Mouse (Mus musculus) forebrain, embryonic 11.5 days (tissue): ENCODE measurements around the gene Psmb11. TPM values are rescaled to one million over a fixed set of nuclear protein-coding genes. Genes with fewer than 3 reads are reported as not detected.

ENCODE experiments used
- ATAC-seq: fragments of 200-750 bp; cut with Nextera tagmentation; replicated peaks from 2 replicates; pipeline ENCODE4 v1.8.0; 2017; ENCODE audit warnings: moderate TSS enrichment; ENCODE audit not compliant: low FRiP score
- DNase-seq: peaks from one replicate; pipeline ENCODE4 v3.0.0-alpha.2; 2017; ENCODE audit warnings: low spot score
- H3K27ac ChIP-seq: fragments of 300-500 bp; sonication (generic); 2 replicates; pipeline ENCODE4 v1.5.1; 2014; ENCODE audit warnings: low read depth, low read length
- H3K27me3 ChIP-seq: fragments of 300-500 bp; sonication (generic); 2 replicates; pipeline ENCODE4 v1.6.1; 2014; ENCODE audit warnings: mild to moderate bottlenecking, low read length, mixed read lengths; ENCODE audit not compliant: control insufficient read depth, insufficient read depth
- H3K36me3 ChIP-seq: fragments of 300-500 bp; sonication (generic); 2 replicates; pipeline ENCODE4 v1.6.1; 2014; ENCODE audit warnings: mild to moderate bottlenecking, low read length, moderate library complexity, mixed read lengths; ENCODE audit not compliant: control insufficient read depth, insufficient read depth
- H3K4me1 ChIP-seq: fragments of 300-500 bp; sonication (generic); replicated peaks from 2 replicates; pipeline ENCODE4 v1.6.1; 2014; ENCODE audit warnings: low read length, mixed read lengths; ENCODE audit not compliant: control insufficient read depth, insufficient read depth
- H3K4me2 ChIP-seq: fragments of 300-500 bp; sonication (generic); 2 replicates; pipeline ENCODE4 v1.6.1; 2014; ENCODE audit warnings: low read depth, mild to moderate bottlenecking, low read length, moderate library complexity, mixed read lengths; ENCODE audit not compliant: severe bottlenecking
- H3K4me3 ChIP-seq: fragments of 300-500 bp; sonication (generic); 2 replicates; pipeline ENCODE4 v1.5.1; 2014; ENCODE audit warnings: low read depth, low read length
- H3K9ac ChIP-seq: fragments of 300-500 bp; sonication (generic); 2 replicates; pipeline ENCODE4 v1.6.1; 2014; ENCODE audit warnings: low read length
- H3K9me3 ChIP-seq: fragments of 300-500 bp; sonication (generic); 2 replicates; pipeline ENCODE4 v1.6.1; 2016; ENCODE audit warnings: low read length, mixed read lengths; ENCODE audit not compliant: control insufficient read depth
- WGBS: fragments of 180-500 bp; shearing (Covaris S2); extraction: QIAGEN DNeasy Blood & Tissue Kit; methylation state at CpG from one replicate; pipeline ENCODE4 v1.1.7; 2014; 5-methylcytosine and 5-hydroxymethylcytosine counted together
- polyA plus RNA-seq: library from polyadenylated mRNA; unstranded; fragments of >200 nt; fragmentation: Nextera tagmentation; extraction: Ambion mirVana; gene quantifications from 2 replicates; pipeline ENCODE4 v1.2.1, GENCODE M21; 2014

The Psmb11 gene
- 0.05 TPM in 1 of 2 replicates, not detected in the other for polyA plus RNA-seq

- ATAC-seq (no peak), DNase-seq (no peak)
- no peaks in the 10 kb centered on the region for H3K36me3 ChIP-seq
- H3K27ac ChIP-seq: no peak within 1 kb of the TSS
- H3K9ac ChIP-seq: no peak within 1 kb of the TSS
- H3K4me2 ChIP-seq: no peak within 1 kb of the TSS
- no peaks in the 10 kb centered on the region for H3K9me3 ChIP-seq
- no peak within 1 kb of the TSS for H3K4me3 ChIP-seq
- no peaks in the 10 kb centered on the region for H3K4me1 ChIP-seq
- WGBS: 93% methylated on average over 1 of the region's 1 CpGs
- no peaks in the 10 kb centered on the region for H3K27me3 ChIP-seq
Observed at GRCm38 (mm10) chr14:54621133-54621532, at the start of gene Psmb11. Gene Psmb11 (plus strand): TSS chr14:54621433.

- ATAC-seq (no peak), DNase-seq (no peak)
- peaks cover 32% of the 10 kb centered on the region for H3K4me1 ChIP-seq
- peak overlapping the region; percentile 13 for H3K9ac ChIP-seq
- H3K9me3 ChIP-seq: no peaks in the 10 kb centered on the region
- no peak overlapping the region; the same call in 1 of the 2 replicates for H3K4me3 ChIP-seq
- WGBS: 46% methylated on average over 4 of the region's 4 CpGs
- H3K27me3 ChIP-seq: no peaks in the 10 kb centered on the region
- H3K4me2 ChIP-seq: peak overlapping the region; percentile 85; the same call in 1 of the 2 replicates
- peaks cover 3% of the 10 kb centered on the region; the same call in 1 of the 2 replicates for H3K36me3 ChIP-seq
- peak overlapping the region; percentile 83 for H3K27ac ChIP-seq
Observed at GRCm38 (mm10) chr14:54572122-54572521, 49.1 kb upstream of the Psmb11 start.

- DNase-seq: peak; percentile 93
- WGBS: 2% methylated on average over 14 of the region's 14 CpGs
- H3K9me3 ChIP-seq: no peaks in the 10 kb centered on the region
- peak overlapping the region; percentile 83 for H3K27ac ChIP-seq
- peak overlapping the region; percentile 85 for H3K4me2 ChIP-seq
- peak; percentile 67 for ATAC-seq
- H3K4me1 ChIP-seq: peaks cover 32% of the 10 kb centered on the region
- peak overlapping the region; percentile 91 for H3K4me3 ChIP-seq
- H3K36me3 ChIP-seq: no peaks in the 10 kb centered on the region; the same call in 1 of the 2 replicates
- no peaks in the 10 kb centered on the region for H3K27me3 ChIP-seq
- peak overlapping the region; percentile 95 for H3K9ac ChIP-seq
Observed at GRCm38 (mm10) chr14:54572790-54573736, 48.2 kb upstream of the Psmb11 start.

- H3K4me2 ChIP-seq: peak overlapping the region; percentile 85
- H3K36me3 ChIP-seq: no peaks in the 10 kb centered on the region; the same call in 1 of the 2 replicates
- H3K4me3 ChIP-seq: peak overlapping the region; percentile 91
- WGBS: 6% methylated on average over 4 of the region's 4 CpGs
- H3K4me1 ChIP-seq: peaks cover 32% of the 10 kb centered on the region
- H3K27ac ChIP-seq: peak overlapping the region; percentile 28
- no peaks in the 10 kb centered on the region for H3K27me3 ChIP-seq
- no peak for ATAC-seq
- peak; percentile 60 for DNase-seq
- H3K9ac ChIP-seq: peak overlapping the region; percentile 95
- no peaks in the 10 kb centered on the region for H3K9me3 ChIP-seq
Observed at GRCm38 (mm10) chr14:54574253-54574652, 47.0 kb upstream of the Psmb11 start.

GRCm38 (mm10) chr14:54575031-54575430 lies 46.2 kb upstream of the Psmb11 start:
- Histone ChIP-seq H3K9me3 (no peaks in the 10 kb centered on the region), H3K36me3 (no peaks in the 10 kb centered on the region; the same call in 1 of the 2 replicates), H3K27ac (peak overlapping the region; percentile 0; the same call in 1 of the 2 replicates), H3K4me2 (peak overlapping the region; percentile 85), H3K27me3 (no peaks in the 10 kb centered on the region), H3K9ac (peak overlapping the region; percentile 95), H3K4me3 (peak overlapping the region; percentile 91), H3K4me1 (peaks cover 29% of the 10 kb centered on the region)
- WGBS: 0% methylated on average over 8 of the region's 8 CpGs
- no peak for ATAC-seq
- peak; percentile 51 for DNase-seq

- DNase-seq (peak; percentile 92), ATAC-seq (0 out of 2 replicates have a peak, but pooled peaks have one; percentile 4)
- Histone ChIP-seq H3K4me3 (peak overlapping the region; percentile 91), H3K27me3 (no peaks in the 10 kb centered on the region), H3K4me2 (peak overlapping the region; percentile 85), H3K27ac (peak overlapping the region; percentile 34; the same call in 1 of the 2 replicates), H3K9me3 (no peaks in the 10 kb centered on the region), H3K36me3 (no peaks in the 10 kb centered on the region; the same call in 1 of the 2 replicates), H3K9ac (peak overlapping the region; percentile 95), H3K4me1 (peaks cover 29% of the 10 kb centered on the region)
- 1% methylated on average over 36 of the region's 39 CpGs for WGBS
Observed at GRCm38 (mm10) chr14:54575631-54576030, 45.6 kb upstream of the Psmb11 start.

GRCm38 (mm10) chr14:54576241-54577088 lies 44.8 kb upstream of the Psmb11 start:
- WGBS: under 1% methylated on average over 77 of the region's 84 CpGs
- ATAC-seq: no peak
- no peaks in the 10 kb centered on the region for H3K9me3 ChIP-seq

More at GRCm38 (mm10) chr14:54576241-54577088, 44.8 kb upstream of the Psmb11 start:
- peak; percentile 77 for DNase-seq
- H3K27ac ChIP-seq: peak overlapping the region; percentile 83
- no peaks in the 10 kb centered on the region for H3K36me3 ChIP-seq
- peak overlapping the region; percentile 95 for H3K9ac ChIP-seq
- no peaks in the 10 kb centered on the region for H3K27me3 ChIP-seq
- peak overlapping the region; percentile 91 for H3K4me3 ChIP-seq
- H3K4me1 ChIP-seq: peaks cover 29% of the 10 kb centered on the region
- H3K4me2 ChIP-seq: peak overlapping the region; percentile 85
